Mouse (Mus musculus): ENCODE results near the gene Tmsb4x. TPM values are rescaled to one million over a fixed set of nuclear protein-coding genes. Genes with fewer than 3 reads are reported as not detected.

The Tmsb4x gene
- polyA plus RNA-seq, 1 experiment from 2014 or later, result 5,002 TPM

GRCm38 (mm10) chrX:167211871-167212555 lies 2.9 kb upstream of the Tmsb4x start:
- no peaks in the 10 kb centered on the region for H3K9me3 ChIP-seq
- no peaks in the 10 kb centered on the region for H3K36me3 ChIP-seq
- 0 out of 2 replicates have a peak overlapping the region, but pooled peaks have one; percentile 57 for H3K27ac ChIP-seq
- H3K4me3 ChIP-seq (replicated peaks), result no peak overlapping the region
- H3K27me3 ChIP-seq (replicated peaks), result no peaks in the 10 kb centered on the region
- ATAC-seq (ENCODE audit: insufficient read depth, low FRiP score, low read depth), result no peak
- 53% methylated on average over 9 of the region's 9 CpGs for WGBS
- no peak overlapping the region for H3K4me2 ChIP-seq
- no peak overlapping the region for H3K9ac ChIP-seq
- H3K4me1 ChIP-seq, result no peaks in the 10 kb centered on the region

- Histone ChIP-seq H3K4me2 (peak overlapping the region; percentile 8; the same call in 1 of the 2 replicates), H3K4me1 (no peaks in the 10 kb centered on the region), H3K27me3 (replicated peaks) (no peaks in the 10 kb centered on the region), H3K4me3 (replicated peaks) (no peak overlapping the region; the same call in 1 of the 2 replicates), H3K9me3 (no peaks in the 10 kb centered on the region), H3K27ac (peak overlapping the region; percentile 89), H3K36me3 (no peaks in the 10 kb centered on the region), H3K9ac (no peak overlapping the region)
- WGBS, result 39% methylated on average over 6 of the region's 6 CpGs
- no peak for ATAC-seq (ENCODE audit: insufficient read depth, low FRiP score, low read depth)
Observed at GRCm38 (mm10) chrX:167210319-167210728, 1.2 kb upstream of the Tmsb4x start.

GRCm38 (mm10) chrX:167209828-167210227 lies 713 bp upstream of the Tmsb4x start:
- Histone ChIP-seq H3K27ac (peak overlapping the region; percentile 89), H3K4me3 (replicated peaks) (peak overlapping the region; percentile 56), H3K9me3 (no peaks in the 10 kb centered on the region), H3K9ac (no peak overlapping the region), H3K4me1 (no peaks in the 10 kb centered on the region), H3K27me3 (replicated peaks) (no peaks in the 10 kb centered on the region), H3K4me2 (peak overlapping the region; percentile 49), H3K36me3 (no peaks in the 10 kb centered on the region)
- WGBS, result 54% methylated on average over 8 of the region's 8 CpGs
- ATAC-seq (ENCODE audit: insufficient read depth, low FRiP score, low read depth), result no peak

GRCm38 (mm10) chrX:167208506-167208820 lies 652 bp downstream of the Tmsb4x start:
- H3K4me2 ChIP-seq, result peak overlapping the region; percentile 5; the same call in 1 of the 2 replicates
- no peaks in the 10 kb centered on the region for H3K27me3 ChIP-seq (replicated peaks)
- H3K4me1 ChIP-seq, result no peaks in the 10 kb centered on the region
- WGBS, result 15% methylated on average over 16 of the region's 16 CpGs
- peak overlapping the region; percentile 63 for H3K9ac ChIP-seq
- H3K9me3 ChIP-seq, result no peaks in the 10 kb centered on the region
- peak overlapping the region; percentile 56 for H3K4me3 ChIP-seq (replicated peaks)
- H3K27ac ChIP-seq, result peak overlapping the region; percentile 89
- no peak for ATAC-seq (ENCODE audit: insufficient read depth, low FRiP score, low read depth)
- H3K36me3 ChIP-seq, result no peaks in the 10 kb centered on the region

- H3K4me3 ChIP-seq (replicated peaks), result peak overlapping the region; percentile 56
- no peak for ATAC-seq (ENCODE audit: insufficient read depth, low FRiP score, low read depth)
Observed at GRCm38 (mm10) chrX:167207741-167208505, 1.2 kb downstream of the Tmsb4x start.

GRCm38 (mm10) chrX:167205813-167206520 lies 3.1 kb downstream of the Tmsb4x start:
- no peak for ATAC-seq (ENCODE audit: insufficient read depth, low FRiP score, low read depth)
- H3K27me3 ChIP-seq (replicated peaks), result no peaks in the 10 kb centered on the region
- no peaks in the 10 kb centered on the region for H3K36me3 ChIP-seq
- H3K27ac ChIP-seq, result peak overlapping the region; percentile 48; the same call in 1 of the 2 replicates
- H3K9ac ChIP-seq, result no peak overlapping the region
- 63% methylated on average over 8 of the region's 8 CpGs for WGBS
- no peaks in the 10 kb centered on the region for H3K4me1 ChIP-seq
- H3K4me3 ChIP-seq (replicated peaks), result no peak overlapping the region
- peak overlapping the region; percentile 43; the same call in 1 of the 2 replicates for H3K4me2 ChIP-seq
- no peaks in the 10 kb centered on the region for H3K9me3 ChIP-seq

More at GRCm38 (mm10) chrX:167207741-167208505, 1.2 kb downstream of the Tmsb4x start:
- peak overlapping the region; percentile 63 for H3K9ac ChIP-seq
- H3K4me2 ChIP-seq, result peak overlapping the region; percentile 43
- WGBS, result 18% methylated on average over 25 of the region's 25 CpGs
- peak overlapping the region; percentile 89 for H3K27ac ChIP-seq
- no peaks in the 10 kb centered on the region for H3K4me1 ChIP-seq
- no peaks in the 10 kb centered on the region for H3K27me3 ChIP-seq (replicated peaks)
- H3K36me3 ChIP-seq, result no peaks in the 10 kb centered on the region
- no peaks in the 10 kb centered on the region for H3K9me3 ChIP-seq

GRCm38 (mm10) chrX:167201365-167201764 lies 7.8 kb downstream of the Tmsb4x start:
- Histone ChIP-seq H3K4me2 (no peak overlapping the region), H3K4me1 (no peaks in the 10 kb centered on the region), H3K27me3 (replicated peaks) (no peaks in the 10 kb centered on the region), H3K9me3 (no peaks in the 10 kb centered on the region), H3K4me3 (replicated peaks) (no peak overlapping the region), H3K9ac (no peak overlapping the region), H3K36me3 (no peaks in the 10 kb centered on the region), H3K27ac (no peak overlapping the region)
- no peak for ATAC-seq (ENCODE audit: insufficient read depth, low FRiP score, low read depth)
- WGBS, result 68% methylated on average over 2 of the region's 2 CpGs

GRCm38 (mm10) chrX:167195228-167195649 lies 13.9 kb downstream of the Tmsb4x start:
- Histone ChIP-seq H3K27me3 (replicated peaks) (no peaks in the 10 kb centered on the region), H3K4me1 (no peaks in the 10 kb centered on the region), H3K9ac (no peak overlapping the region), H3K36me3 (no peaks in the 10 kb centered on the region), H3K4me2 (no peak overlapping the region), H3K27ac (peak overlapping the region; percentile 49; the same call in 1 of the 2 replicates), H3K9me3 (no peaks in the 10 kb centered on the region), H3K4me3 (replicated peaks) (no peak overlapping the region)
- ATAC-seq (ENCODE audit: insufficient read depth, low FRiP score, low read depth), result peak; percentile 72
- 34% methylated on average over 2 of the region's 2 CpGs for WGBS

GRCm38 (mm10) chrX:167186306-167186705 lies 22.8 kb downstream of the Tmsb4x start:
- H3K4me1 ChIP-seq, result no peaks in the 10 kb centered on the region
- H3K27me3 ChIP-seq (replicated peaks), result 0 out of 2 replicates have a peak, but pooled peaks cover 3% of the 10 kb centered on the region
- WGBS, result 27% methylated on average over 2 of the region's 2 CpGs
- H3K9ac ChIP-seq, result no peak overlapping the region
- no peaks in the 10 kb centered on the region for H3K9me3 ChIP-seq
- no peak overlapping the region for H3K4me2 ChIP-seq
- ATAC-seq (ENCODE audit: insufficient read depth, low FRiP score, low read depth), result no peak
- H3K4me3 ChIP-seq (replicated peaks), result no peak overlapping the region
- H3K27ac ChIP-seq, result no peak overlapping the region
- no peaks in the 10 kb centered on the region for H3K36me3 ChIP-seq

GRCm38 (mm10) chrX:167183535-167183934 lies 25.6 kb downstream of the Tmsb4x start:
- Histone ChIP-seq H3K36me3 (no peaks in the 10 kb centered on the region), H3K27ac (0 out of 2 replicates have a peak overlapping the region, but pooled peaks have one; percentile 44), H3K27me3 (replicated peaks) (0 out of 2 replicates have a peak, but pooled peaks cover 3% of the 10 kb centered on the region), H3K9me3 (no peaks in the 10 kb centered on the region), H3K4me1 (no peaks in the 10 kb centered on the region), H3K4me2 (no peak overlapping the region), H3K9ac (no peak overlapping the region), H3K4me3 (replicated peaks) (no peak overlapping the region)
- WGBS, result 55% methylated on average over 6 of the region's 6 CpGs
- ATAC-seq (ENCODE audit: insufficient read depth, low FRiP score, low read depth), result no peak

- Histone ChIP-seq H3K9me3 (no peaks in the 10 kb centered on the region), H3K4me3 (replicated peaks) (no peak overlapping the region), H3K27me3 (replicated peaks) (0 out of 2 replicates have a peak, but pooled peaks cover 3% of the 10 kb centered on the region), H3K27ac (no peak overlapping the region), H3K4me2 (no peak overlapping the region), H3K36me3 (no peaks in the 10 kb centered on the region), H3K4me1 (no peaks in the 10 kb centered on the region), H3K9ac (no peak overlapping the region)
- 77% methylated on average over 5 of the region's 5 CpGs for WGBS
- no peak for ATAC-seq (ENCODE audit: insufficient read depth, low FRiP score, low read depth)
Observed at GRCm38 (mm10) chrX:167182411-167182810, 26.7 kb downstream of the Tmsb4x start.
